ENCODE assay signal across 12 mouse cellular contexts in genomic region chr6:94688722-94689121, GRCm38 (mm10). TPM values are rescaled to one million over a fixed set of nuclear protein-coding genes. Genes with fewer than 3 reads are reported as not detected.
DNase-seq lines count a peak whose midpoint lies in the region; ATAC-seq lines count a peak whose summit lies in the region.
"Had no signal": no experiment of that assay in that cellular context is flagged by ENCODE, and none has a peak within 500 bp of the region (broad histone marks: within the 10 kb centered on the region; RNA-seq: fewer than 3 reads in every experiment).

No protein-coding gene starts in this region.

- H3K9me3 ChIP-seq in kidney, embryonic 15.5 days (replicated peaks) = no peaks in the 10 kb centered on the region
- H3K9me3 ChIP-seq: neural tube, embryonic 13.5 days had no signal

- no peaks in the 10 kb centered on the region for H3K27me3 ChIP-seq in kidney, embryonic 15.5 days
- H3K27me3 ChIP-seq: neural tube, embryonic 13.5 days had no signal

- peak; percentile 63 for DNase-seq in kidney, adult 9 months
- peak; percentile 50 for DNase-seq in ZHBTc4 (ENCODE audit: low read depth, low spot score)
- DNase-seq in heart, adult 8-10 months (ENCODE audit: low spot score) = peak; percentile 57
- DNase-seq in lung, postnatal 14 days = peak; percentile 29
- no peak for DNase-seq in layer of hippocampus, postnatal 14 days (ENCODE audit: low spot score in 2 of 2)
- no peak for DNase-seq in cerebellum, postnatal 14 days
- DNase-seq in adrenal gland, postnatal 25 days = no peak
- DNase-seq: cerebellum, postnatal 25 days; thymus, adult 2 months had no signal

- H3K4me1 ChIP-seq in kidney, embryonic 15.5 days = peaks cover 67% of the 10 kb centered on the region

- no peak overlapping the region for H3K9ac ChIP-seq in kidney, embryonic 15.5 days
- H3K9ac ChIP-seq: liver, embryonic 14.5 days; neural tube, embryonic 13.5 days had no signal

- H3K36me3 ChIP-seq in kidney, embryonic 15.5 days = no peaks in the 10 kb centered on the region
- H3K36me3 ChIP-seq: neural tube, embryonic 13.5 days had no signal

- H3K27ac ChIP-seq in kidney, embryonic 15.5 days = no peak overlapping the region
- H3K27ac ChIP-seq: liver, embryonic 14.5 days; neural tube, embryonic 13.5 days had no signal

- ATAC-seq in kidney, embryonic 15.5 days (replicated peaks; ENCODE audit: low FRiP score) = no peak

- no peak overlapping the region for H3K4me3 ChIP-seq in kidney, embryonic 15.5 days (replicated peaks)
- H3K4me3 ChIP-seq: neural tube, embryonic 13.5 days had no signal

- no peak overlapping the region for H3K4me2 ChIP-seq in kidney, embryonic 15.5 days
- H3K4me2 ChIP-seq: neural tube, embryonic 13.5 days had no signal

- WGBS in kidney, embryonic 15.5 days = 61% methylated on average over 4 of the region's 4 CpGs

RNA-seq across cellular contexts. Expression of gene Lrig1, which starts 11.2 kb away (rescaled TPM):
- 7.3 and 8.1 TPM in 2 replicates for polyA plus RNA-seq in kidney, embryonic 15.5 days (2015; fragmentation: Nextera tagmentation; extraction: Ambion mirVana)
- 10 to 100 TPM; 27.0 to 36.3 (median 32.2) TPM for total RNA-seq in heart, adult 8-10 months (2022)
- total RNA-seq in layer of hippocampus, postnatal 14 days (2021) = 10 to 100 TPM; 33.2 to 34.9 TPM
- 9.4 and 14.4 TPM in 2 replicates for total RNA-seq in adrenal gland, postnatal 25 days (2021)

Comparison
In these comparisons a context has a peak if more than half of its experiments do, and no peak if none do; other contexts are left out.
1. DNase-seq: peak in kidney, adult 9 months (single experiment), ZHBTc4 (single experiment), heart, adult 8-10 months (single experiment) and lung, postnatal 14 days (single experiment); none in layer of hippocampus, postnatal 14 days (0 of 2), cerebellum, postnatal 14 days (0 of 2) and adrenal gland, postnatal 25 days (single experiment).